Mouse (Mus musculus) olfactory bulb, adult 2 months (tissue): ENCODE measurements around the gene Wfdc18. TPM values are rescaled to one million over a fixed set of nuclear protein-coding genes. Genes with fewer than 3 reads are reported as not detected.

Experiments used
- H3K27ac ChIP-seq: fragments of 200-500 bp; 2 replicates; pipeline ENCODE4 v1.5.1; 2012; ENCODE audit warnings: low read depth, low read length; ENCODE audit not compliant: insufficient read depth
- H3K4me1 ChIP-seq: fragments of 200-500 bp; 2 replicates; pipeline ENCODE4 v1.6.1; 2012; ENCODE audit warnings: low read length; ENCODE audit not compliant: control insufficient read depth, insufficient read depth
- H3K4me3 ChIP-seq: fragments of 200-500 bp; 2 replicates; pipeline ENCODE4 v1.5.1; 2012; ENCODE audit warnings: mild to moderate bottlenecking, low read depth, low read length, moderate library complexity; ENCODE audit not compliant: insufficient read depth
- CTCF ChIP-seq: fragments of 200-500 bp; IDR thresholded peaks from 2 replicates; pipeline ENCODE4 v1.5.1; 2012; ENCODE audit warnings: low read depth, mild to moderate bottlenecking, low read length, moderate library complexity; ENCODE audit not compliant: insufficient read depth
- POLR2A ChIP-seq: fragments of 200-500 bp; IDR thresholded peaks from 2 replicates; pipeline ENCODE4 v1.6.1; 2012; ENCODE audit warnings: mild to moderate bottlenecking, low read depth, low read length, moderate library complexity; ENCODE audit not compliant: insufficient read depth
- WGBS: fragments of 180-500 bp; shearing (Covaris S2); methylation state at CpG from one replicate; pipeline ENCODE4 v1.1.7; 2018; 5-methylcytosine and 5-hydroxymethylcytosine counted together
- polyA plus RNA-seq: library from polyadenylated mRNA; stranded (reverse); fragments of >200 nt; gene quantifications from 2 replicates; pipeline ENCODE4 v1.2.4, GENCODE M21; 2012; ENCODE audit warnings: low replicate concordance; ENCODE audit not compliant: missing spikeins, insufficient read depth, insufficient read length

Wfdc18 gene
- polyA plus RNA-seq, 1 experiment: not detected

DNA sequence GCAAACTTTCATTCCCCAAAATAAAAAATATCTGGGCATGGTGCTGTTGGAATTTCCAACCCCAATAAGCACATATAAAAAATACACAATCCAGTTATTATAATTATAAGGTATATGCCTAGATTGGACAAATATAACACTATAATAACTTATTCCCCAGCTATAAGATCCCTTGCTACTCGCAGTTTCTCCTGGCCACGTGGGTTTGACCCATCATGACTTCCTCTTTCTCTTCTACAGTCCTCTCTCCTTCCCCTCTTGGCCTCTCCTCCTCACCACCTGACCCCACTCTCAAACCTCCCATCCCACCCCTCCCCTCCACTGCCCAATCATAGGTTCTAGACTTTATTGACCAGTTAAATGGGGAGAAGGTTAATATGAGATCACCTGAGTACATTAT, 5.1 kb downstream of the Wfdc18 start:
- WGBS: 76% methylated on average over 2 of the region's 2 CpGs
- Histone ChIP-seq H3K4me3 (no peak overlapping the region), H3K27ac (no peak overlapping the region), H3K4me1 (no peaks in the 10 kb centered on the region)
- no peak for TF ChIP-seq CTCF
- no peak for TF ChIP-seq POLR2A

DNA sequence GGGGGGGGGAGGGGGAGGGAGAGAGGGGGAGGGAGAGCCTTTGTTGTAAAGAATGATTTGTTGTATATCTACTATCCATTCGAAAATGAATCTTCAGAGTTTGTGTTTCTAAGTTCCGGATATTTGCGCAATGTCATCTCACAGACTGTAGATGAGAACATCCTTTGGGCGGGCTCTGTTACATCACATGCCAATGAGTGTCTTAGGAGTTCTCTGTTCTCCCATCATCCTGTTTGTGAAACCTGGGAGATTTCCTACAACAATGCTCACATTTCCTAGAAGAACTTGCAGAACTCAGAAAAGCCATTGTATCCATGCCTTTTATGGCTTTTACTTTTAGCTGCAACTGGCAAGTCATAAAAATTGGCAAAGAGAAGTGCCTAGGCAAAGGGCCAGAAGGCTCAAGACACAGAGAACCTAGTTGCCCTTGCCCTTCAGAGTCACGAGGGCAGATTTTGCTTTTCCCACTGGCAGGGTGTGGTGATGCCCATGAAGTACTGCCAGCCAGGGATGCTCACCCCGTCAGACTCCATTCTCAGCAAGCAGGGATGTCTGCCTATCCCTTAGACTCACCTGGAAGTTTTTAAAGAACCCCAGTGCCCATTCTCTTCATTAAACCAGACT, 8.3 kb downstream of the Wfdc18 start:
- H3K4me1 ChIP-seq: no peaks in the 10 kb centered on the region
- H3K4me3 ChIP-seq: no peak overlapping the region
- H3K27ac ChIP-seq: no peak overlapping the region
- WGBS: 84% methylated on average over 6 of the region's 6 CpGs
- TF ChIP-seq CTCF: no peak
- TF ChIP-seq POLR2A: no peak

DNA sequence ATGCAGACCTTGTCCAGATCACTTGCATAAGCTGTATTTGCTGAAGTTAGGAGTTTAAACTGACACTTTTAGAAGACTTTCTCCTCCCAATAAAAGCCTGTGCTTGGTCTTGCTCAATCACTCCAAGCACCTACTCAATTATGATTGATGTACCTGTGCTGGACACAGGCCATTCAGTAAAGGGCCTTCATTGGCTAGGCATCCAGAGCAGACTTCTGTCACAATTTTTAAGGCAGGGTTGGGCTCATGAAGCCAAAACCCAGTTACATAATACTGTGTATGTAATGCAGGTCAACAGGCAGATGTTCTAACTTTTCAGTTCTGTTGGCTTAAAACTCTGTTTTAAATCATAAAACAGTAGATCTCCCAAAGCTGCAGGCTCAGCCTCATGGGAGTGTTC, 12.0 kb downstream of the Wfdc18 start:
- H3K27ac ChIP-seq: no peak overlapping the region
- no peaks in the 10 kb centered on the region for H3K4me1 ChIP-seq
- H3K4me3 ChIP-seq: no peak overlapping the region
- TF ChIP-seq POLR2A (no peak), CTCF (no peak)

DNA sequence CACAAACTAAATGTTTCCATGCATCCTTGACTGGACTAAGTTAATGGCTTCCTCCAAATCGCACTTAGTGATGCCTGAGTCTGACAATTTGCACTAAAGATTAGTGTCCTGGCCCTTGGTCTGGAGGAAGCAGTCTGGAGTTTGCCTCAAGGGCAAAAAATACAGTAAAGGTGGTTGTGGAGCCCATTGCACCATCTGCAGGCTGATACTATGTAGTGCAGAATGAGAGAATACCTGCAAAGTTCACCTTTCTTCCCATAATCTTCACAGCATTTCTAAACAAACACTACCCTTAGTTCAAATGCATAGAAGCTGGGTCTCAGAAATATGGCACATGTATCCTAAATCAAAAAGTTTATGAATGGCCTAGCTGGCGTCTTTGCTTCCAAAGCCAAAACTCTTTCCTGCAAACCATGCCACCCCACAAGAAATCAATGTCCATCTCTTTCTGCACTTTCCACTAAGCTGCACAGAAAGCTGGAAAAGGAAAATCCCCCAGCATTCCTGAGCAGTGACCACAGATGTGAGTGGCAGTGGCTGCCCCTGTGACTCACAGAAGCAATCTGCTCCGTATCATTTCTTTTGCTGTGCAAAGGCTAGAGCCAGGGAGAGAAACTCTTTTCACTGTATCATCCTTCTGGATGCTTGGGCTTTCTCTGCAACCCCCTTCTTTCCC, 20.1 kb downstream of the Wfdc18 start:
- no peaks in the 10 kb centered on the region for H3K4me1 ChIP-seq
- TF ChIP-seq CTCF: no peak
- TF ChIP-seq POLR2A: no peak
- 67% methylated on average over 3 of the region's 3 CpGs for WGBS
- no peak overlapping the region for H3K4me3 ChIP-seq
- H3K27ac ChIP-seq: no peak overlapping the region

DNA sequence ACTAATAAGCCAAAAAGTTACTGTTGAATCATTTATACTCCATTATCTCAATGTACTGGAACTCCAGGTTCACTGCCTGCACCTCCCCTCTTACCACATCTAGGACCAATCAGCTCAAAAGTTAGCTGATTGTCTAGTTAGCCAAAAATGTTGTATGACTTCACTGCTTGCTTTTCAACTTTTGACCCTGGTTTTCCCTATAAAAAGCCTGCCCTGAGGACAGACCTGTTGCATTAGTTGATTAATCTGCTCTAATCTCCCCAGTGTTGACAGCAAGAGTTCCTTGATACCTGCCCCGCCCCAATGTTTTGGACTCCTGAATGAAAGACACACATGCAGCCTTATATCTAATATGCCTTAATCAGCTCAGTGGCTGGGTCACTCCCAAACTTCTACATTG, 22.3 kb downstream of the Wfdc18 start:
- no peaks in the 10 kb centered on the region for H3K4me1 ChIP-seq
- 89% methylated on average over 1 of the region's 1 CpGs for WGBS
- TF ChIP-seq CTCF: no peak
- no peak for TF ChIP-seq POLR2A
- H3K27ac ChIP-seq: no peak overlapping the region
- no peak overlapping the region for H3K4me3 ChIP-seq

DNA sequence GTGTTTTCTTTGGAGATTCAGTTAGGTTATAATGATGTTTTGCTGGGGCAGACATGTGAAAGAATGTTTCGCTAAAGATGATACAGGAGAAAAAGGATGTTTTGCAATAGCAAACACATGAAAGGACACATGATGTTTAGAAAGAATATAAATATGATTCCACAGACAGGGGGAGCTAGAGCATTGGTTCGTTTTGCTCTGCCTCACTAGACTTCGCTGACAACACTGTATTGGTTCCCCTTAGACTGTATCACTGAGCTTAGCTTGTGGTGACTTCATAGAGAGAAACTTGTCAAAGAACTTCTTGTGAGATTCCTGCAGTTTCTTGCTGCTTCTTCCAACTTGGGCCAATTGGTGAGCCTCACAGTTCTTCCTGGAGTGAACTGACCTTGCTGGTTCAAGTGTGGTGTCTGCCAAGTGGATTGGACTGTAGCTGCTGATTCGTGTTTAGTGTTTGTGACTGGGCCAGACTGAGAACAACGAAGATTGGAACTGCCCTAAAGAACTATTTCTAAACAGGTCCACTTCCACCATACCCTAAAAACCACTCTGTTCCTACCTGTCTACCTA, 24.3 kb downstream of the Wfdc18 start:
- Histone ChIP-seq H3K4me1 (no peaks in the 10 kb centered on the region), H3K27ac (no peak overlapping the region), H3K4me3 (no peak overlapping the region)
- no peak for TF ChIP-seq CTCF
- no peak for TF ChIP-seq POLR2A
- WGBS: 83% methylated on average over 5 of the region's 5 CpGs

DNA sequence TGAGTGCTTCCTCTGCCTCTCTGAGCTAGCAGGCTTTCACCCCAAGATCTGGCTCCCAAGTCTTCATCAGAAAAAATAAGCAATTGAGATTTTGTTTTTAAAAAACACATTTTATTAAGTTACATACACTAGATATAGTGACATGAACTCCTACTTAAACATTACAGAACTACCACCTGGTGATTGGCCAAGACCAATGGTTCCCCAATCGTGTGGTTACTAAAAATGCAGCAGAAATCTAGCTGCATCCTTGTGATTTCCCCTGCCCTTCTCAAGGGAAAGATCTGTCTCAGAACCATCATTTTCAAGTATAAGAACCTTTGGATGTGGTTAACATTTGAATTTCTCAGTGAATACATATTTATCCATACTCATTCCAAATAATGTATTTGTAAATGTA, 25.4 kb downstream of the Wfdc18 start:
- TF ChIP-seq CTCF: no peak
- no peak for TF ChIP-seq POLR2A
- no peak overlapping the region for H3K4me3 ChIP-seq
- 95% methylated on average over 1 of the region's 1 CpGs for WGBS

DNA sequence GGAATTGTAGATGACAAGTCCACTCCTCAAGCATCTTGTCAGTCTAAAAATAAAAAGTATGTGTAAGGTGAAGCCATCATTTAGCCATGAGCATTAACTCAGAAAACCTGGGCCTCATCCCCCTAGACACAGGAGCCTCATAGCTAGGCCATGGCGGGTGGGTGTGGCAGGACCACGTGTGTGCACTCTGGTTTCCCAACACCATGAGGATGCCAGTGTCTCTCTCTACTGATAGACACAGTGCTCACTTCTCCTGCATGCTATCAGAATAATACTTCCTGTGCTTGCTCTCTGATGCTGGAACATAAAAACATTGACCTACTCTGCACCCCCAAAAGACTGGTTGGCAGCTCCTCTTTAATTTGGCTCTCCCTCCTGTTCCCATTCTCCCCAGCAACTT, 27.1 kb downstream of the Wfdc18 start:
- Histone ChIP-seq H3K4me3 (no peak overlapping the region), H3K4me1 (no peaks in the 10 kb centered on the region), H3K27ac (no peak overlapping the region)
- TF ChIP-seq CTCF (no peak), POLR2A (no peak)
- 73% methylated on average over 2 of the region's 2 CpGs for WGBS

More for the DNA sequence above, 25.4 kb downstream of the Wfdc18 start:
- H3K4me1 ChIP-seq: no peaks in the 10 kb centered on the region
- H3K27ac ChIP-seq: no peak overlapping the region

DNA sequence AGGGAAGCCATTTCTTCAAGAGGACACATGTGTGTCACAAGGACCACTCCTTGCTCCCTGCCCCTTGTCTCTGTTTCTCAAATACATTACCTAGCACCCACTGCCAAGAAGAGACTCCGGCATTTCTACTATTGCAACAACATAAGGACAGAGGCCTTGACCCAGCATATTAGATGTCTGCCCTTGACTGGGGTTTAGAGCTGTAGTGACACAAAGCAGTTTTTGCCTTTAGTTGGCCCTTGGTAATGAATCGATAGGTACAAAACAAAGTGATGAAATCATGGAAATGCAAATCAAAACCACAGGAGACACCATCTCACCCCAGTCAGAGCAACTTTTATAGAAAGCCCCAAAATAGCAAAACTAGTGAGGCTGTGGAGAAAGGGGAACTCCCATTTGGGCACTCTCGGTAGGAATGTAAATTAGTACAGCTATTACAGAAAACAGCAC, 28.3 kb downstream of the Wfdc18 start:
- H3K27ac ChIP-seq: no peak overlapping the region
- 66% methylated on average over 3 of the region's 3 CpGs for WGBS
- no peaks in the 10 kb centered on the region for H3K4me1 ChIP-seq
- no peak overlapping the region for H3K4me3 ChIP-seq
- no peak for TF ChIP-seq CTCF
- no peak for TF ChIP-seq POLR2A

DNA sequence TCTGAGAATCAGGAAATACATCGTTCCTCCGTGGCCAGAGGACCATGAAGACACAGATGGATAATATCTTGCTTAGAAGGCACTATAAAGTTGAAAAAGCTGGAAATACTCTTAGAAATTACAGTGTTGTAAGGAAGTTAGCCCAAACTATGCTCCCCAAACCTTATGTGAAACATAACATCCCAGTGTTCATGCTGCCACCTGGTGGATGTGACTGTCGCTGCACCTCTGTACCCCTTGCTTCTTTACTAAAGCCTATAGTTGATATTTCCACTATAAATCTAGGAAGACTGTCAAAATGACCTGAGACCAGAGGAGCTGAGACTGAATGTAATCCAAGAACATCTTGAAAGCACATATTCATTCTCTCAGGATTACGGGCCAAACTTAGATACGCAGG, 30.4 kb downstream of the Wfdc18 start:
- 17% methylated on average over 5 of the region's 5 CpGs for WGBS
- no peak overlapping the region for H3K27ac ChIP-seq
- no peak overlapping the region for H3K4me3 ChIP-seq
- no peaks in the 10 kb centered on the region for H3K4me1 ChIP-seq
- TF ChIP-seq CTCF (no peak), POLR2A (no peak)
